Mouse (Mus musculus) inflammation-experienced regulatory T-cells, adult 16 weeks (primary cell): ENCODE data around the gene Kctd20. TPM values are rescaled to one million over a fixed set of nuclear protein-coding genes. Genes with fewer than 3 reads are reported as not detected.

ENCODE experiments used
- polyA plus RNA-seq: library from polyadenylated mRNA; unstranded; fragments of 100-300 nt; shearing (Covaris generic); gene quantifications from one replicate; pipeline ENCODE4 v1.2.1, GENCODE M21; 2017

Gene Kctd20
- polyA plus RNA-seq = 111 TPM

GRCm38 (mm10) chr17:28951831-28952799 is at the start of gene Kctd20:
Gene Kctd20, plus strand, starts transcription at chr17:28951950.

DNA sequence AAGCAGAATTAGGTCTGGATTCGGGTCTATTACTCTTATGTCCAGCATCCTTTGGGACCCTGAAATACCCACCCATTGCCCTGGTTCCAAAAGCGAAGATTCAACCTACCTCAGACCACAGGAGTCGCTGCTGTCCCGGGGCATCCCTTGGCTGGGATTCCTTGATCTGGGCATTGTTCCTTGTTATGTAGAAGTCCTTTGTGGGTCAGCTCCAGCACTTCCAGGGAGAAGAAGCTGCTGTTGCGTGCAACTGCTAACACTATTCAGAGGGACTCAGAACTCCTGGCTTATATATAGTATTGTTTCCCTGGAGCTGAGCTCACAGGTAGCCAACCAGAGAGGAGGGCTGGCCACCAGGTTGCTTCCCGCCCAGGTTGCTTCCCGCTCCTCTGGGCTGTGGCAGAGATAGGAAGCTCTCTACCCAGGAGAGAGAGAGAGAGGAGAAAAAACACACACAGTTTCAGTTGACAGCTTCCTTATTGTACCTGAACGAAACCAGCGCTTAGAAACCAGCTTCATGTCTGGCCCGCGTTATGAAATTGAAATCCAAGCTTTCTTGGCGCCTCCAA is 36.6 kb upstream of the Kctd20 start, which contains the start of gene 4930539E08Rik:
Gene 4930539E08Rik, minus strand, starts transcription at position 265 of the 569 bp plus-strand sequence.

GRCm38 (mm10) chr17:28943740-28944139 is 8.0 kb upstream of the Kctd20 start, which contains the start of gene Pxt1:
Gene Pxt1, minus strand, starts transcription at chr17:28943840.

GRCm38 (mm10) chr17:29007641-29008325 is 56.0 kb downstream of the Kctd20 start, which contains the start of gene Stk38:
Gene Stk38, minus strand, starts transcription at chr17:29007995.

Other genes starting within 250 kb of the Kctd20 start
- 5.8 TPM for gene AC170998.1, start 225.9 kb upstream of the Kctd20 start, polyA plus RNA-seq
- not detected for gene Mapk13, start 182.7 kb upstream of the Kctd20 start, polyA plus RNA-seq
- 2.5 TPM for gene Brpf3, start 150.9 kb upstream of the Kctd20 start, polyA plus RNA-seq
- gene Pnpla1, start 93.5 kb upstream of the Kctd20 start, polyA plus RNA-seq = not detected
- 3.5 TPM for gene 4930539E08Rik, start 36.6 kb upstream of the Kctd20 start, polyA plus RNA-seq
- gene Pxt1, start 8.1 kb upstream of the Kctd20 start, polyA plus RNA-seq = not detected
- gene Stk38, start 56.0 kb downstream of the Kctd20 start, polyA plus RNA-seq = 292 TPM
- 589 TPM for gene Srsf3, start 80.7 kb downstream of the Kctd20 start, polyA plus RNA-seq
- 3.9 TPM for gene Cdkn1a, start 139.0 kb downstream of the Kctd20 start, polyA plus RNA-seq
- not detected for gene Rab44, start 162.2 kb downstream of the Kctd20 start, polyA plus RNA-seq